Mouse (Mus musculus): ENCODE results near the gene Hsp90ab1.

- TF ChIP-seq CTCF (IDR thresholded peaks at IDR 0.05; ENCODE audit: low read depth) (no peak), EP300 (optimal IDR thresholded peaks at IDR 0.05) (no peak)
These were observed 49.8 kb downstream of the Hsp90ab1 start, which contains the start of gene Tcte1 for GRCm38 (mm10) chr17:45523263-45523662.
